Mouse (Mus musculus) forebrain, embryonic 12.5 days (tissue): Measurements from ENCODE around the gene Slc1a5. TPM values are rescaled to one million over a fixed set of nuclear protein-coding genes. Genes with fewer than 3 reads are reported as not detected.
A peak's percentile ranks its signal among the peaks of the same experiment; 100 is the strongest.

Experiments
- ATAC-seq: fragments of 200-750 bp; cut with Nextera tagmentation; 2 replicates; pipeline ENCODE4 v1.8.0; 2017; ENCODE audit warnings: moderate TSS enrichment; ENCODE audit not compliant: low FRiP score
- H3K27ac ChIP-seq: fragments of 300-500 bp; sonication (generic); 2 replicates; pipeline ENCODE4 v1.5.1; 2016; ENCODE audit warnings: mild to moderate bottlenecking
- H3K27me3 ChIP-seq: fragments of 300-500 bp; sonication (generic); 2 replicates; pipeline ENCODE4 v1.6.1; 2016; ENCODE audit warnings: mild to moderate bottlenecking
- H3K36me3 ChIP-seq: fragments of 300-500 bp; sonication (generic); replicated peaks from 2 replicates; pipeline ENCODE4 v1.6.1; 2016; ENCODE audit warnings: mild to moderate bottlenecking
- H3K4me1 ChIP-seq: fragments of 300-500 bp; sonication (generic); 2 replicates; pipeline ENCODE4 v1.6.1; 2016
- H3K4me2 ChIP-seq: fragments of 300-500 bp; sonication (generic); 2 replicates; pipeline ENCODE4 v1.6.1; 2016; ENCODE audit warnings: mild to moderate bottlenecking, moderate library complexity
- H3K4me3 ChIP-seq: fragments of 300-500 bp; sonication (generic); replicated peaks from 2 replicates; pipeline ENCODE4 v1.5.1; 2016; ENCODE audit warnings: mild to moderate bottlenecking
- H3K9ac ChIP-seq: fragments of 300-500 bp; sonication (generic); 2 replicates; pipeline ENCODE4 v1.6.1; 2016; ENCODE audit warnings: mild to moderate bottlenecking
- H3K9me3 ChIP-seq: fragments of 300-500 bp; sonication (generic); 2 replicates; pipeline ENCODE4 v1.6.1; 2016
- WGBS: fragments of 180-500 bp; shearing (Covaris S2); methylation state at CpG from one replicate; pipeline ENCODE4 v1.1.7; 2016; 5-methylcytosine and 5-hydroxymethylcytosine counted together
- polyA plus RNA-seq: library from polyadenylated mRNA; unstranded; fragments of >200 nt; fragmentation: Nextera tagmentation; extraction: Ambion mirVana; gene quantifications from 2 replicates; pipeline ENCODE4 v1.2.1, GENCODE M21; 2016

The Slc1a5 gene
- polyA plus RNA-seq, 1 experiment from 2014 or later, result 32.0 TPM

GRCm38 (mm10) chr7:16825785-16826184 lies 44.6 kb downstream of the Slc1a5 start:
- H3K27me3 ChIP-seq, result no peaks in the 10 kb centered on the region
- no peak overlapping the region for H3K9ac ChIP-seq
- peaks cover 11% of the 10 kb centered on the region; the same call in 1 of the 2 replicates for H3K4me1 ChIP-seq
- 84% methylated on average over 10 of the region's 10 CpGs for WGBS
- no peak overlapping the region for H3K4me3 ChIP-seq
- H3K9me3 ChIP-seq, result no peaks in the 10 kb centered on the region
- ATAC-seq, result no peak
- no peak overlapping the region for H3K27ac ChIP-seq
- no peak overlapping the region for H3K4me2 ChIP-seq
- peaks cover 84% of the 10 kb centered on the region for H3K36me3 ChIP-seq

GRCm38 (mm10) chr7:16826571-16826970 lies 45.4 kb downstream of the Slc1a5 start:
- Histone ChIP-seq H3K36me3 (peaks cover 92% of the 10 kb centered on the region), H3K4me3 (no peak overlapping the region), H3K4me2 (no peak overlapping the region), H3K9ac (no peak overlapping the region), H3K4me1 (0 out of 2 replicates have a peak, but pooled peaks cover 5% of the 10 kb centered on the region), H3K27ac (no peak overlapping the region), H3K9me3 (no peaks in the 10 kb centered on the region), H3K27me3 (no peaks in the 10 kb centered on the region)
- WGBS, result 90% methylated on average over 5 of the region's 5 CpGs
- ATAC-seq, result no peak

GRCm38 (mm10) chr7:16827274-16827673 lies 46.1 kb downstream of the Slc1a5 start:
- Histone ChIP-seq H3K4me2 (no peak overlapping the region), H3K9ac (no peak overlapping the region), H3K4me1 (0 out of 2 replicates have a peak, but pooled peaks cover 2% of the 10 kb centered on the region), H3K36me3 (peaks cover 98% of the 10 kb centered on the region), H3K27ac (no peak overlapping the region), H3K4me3 (no peak overlapping the region), H3K27me3 (no peaks in the 10 kb centered on the region), H3K9me3 (no peaks in the 10 kb centered on the region)
- 90% methylated on average over 4 of the region's 4 CpGs for WGBS
- no peak for ATAC-seq

GRCm38 (mm10) chr7:16830449-16830848 lies 49.3 kb downstream of the Slc1a5 start:
- Histone ChIP-seq H3K4me2 (no peak overlapping the region), H3K27me3 (no peaks in the 10 kb centered on the region), H3K36me3 (peaks cover 100% of the 10 kb centered on the region), H3K4me1 (no peaks in the 10 kb centered on the region), H3K27ac (no peak overlapping the region), H3K4me3 (no peak overlapping the region), H3K9me3 (no peaks in the 10 kb centered on the region), H3K9ac (no peak overlapping the region)
- ATAC-seq, result no peak
- 88% methylated on average over 9 of the region's 9 CpGs for WGBS

- Histone ChIP-seq H3K4me3 (no peak overlapping the region), H3K4me1 (peaks cover 5% of the 10 kb centered on the region; the same call in 1 of the 2 replicates), H3K36me3 (peaks cover 78% of the 10 kb centered on the region), H3K4me2 (no peak overlapping the region), H3K27me3 (no peaks in the 10 kb centered on the region), H3K9ac (no peak overlapping the region), H3K9me3 (no peaks in the 10 kb centered on the region), H3K27ac (no peak overlapping the region)
- 92% methylated on average over 18 of the region's 18 CpGs for WGBS
- no peak for ATAC-seq
These were observed 57.0 kb downstream of the Slc1a5 start for GRCm38 (mm10) chr7:16837916-16838803.

GRCm38 (mm10) chr7:16838804-16839426 lies 57.8 kb downstream of the Slc1a5 start:
- Histone ChIP-seq H3K4me2 (no peak overlapping the region), H3K4me3 (no peak overlapping the region), H3K9ac (no peak overlapping the region; the same call in 1 of the 2 replicates), H3K27ac (no peak overlapping the region), H3K9me3 (no peaks in the 10 kb centered on the region), H3K4me1 (peaks cover 12% of the 10 kb centered on the region), H3K36me3 (peaks cover 71% of the 10 kb centered on the region), H3K27me3 (0 out of 2 replicates have a peak, but pooled peaks cover 2% of the 10 kb centered on the region)
- ATAC-seq, result no peak
- 81% methylated on average over 6 of the region's 6 CpGs for WGBS

- H3K9ac ChIP-seq, result no peak overlapping the region
- 95% methylated on average over 12 of the region's 12 CpGs for WGBS
- 0 out of 2 replicates have a peak, but pooled peaks cover 5% of the 10 kb centered on the region for H3K27me3 ChIP-seq
- no peak overlapping the region for H3K27ac ChIP-seq
- no peaks in the 10 kb centered on the region for H3K9me3 ChIP-seq
- no peak overlapping the region for H3K4me2 ChIP-seq
- peaks cover 19% of the 10 kb centered on the region for H3K4me1 ChIP-seq
- no peak overlapping the region for H3K4me3 ChIP-seq
- H3K36me3 ChIP-seq, result peaks cover 64% of the 10 kb centered on the region
- no peak for ATAC-seq
These were observed 58.4 kb downstream of the Slc1a5 start for GRCm38 (mm10) chr7:16839427-16840108.

GRCm38 (mm10) chr7:16840109-16840491 lies 59.0 kb downstream of the Slc1a5 start:
- H3K9me3 ChIP-seq, result no peaks in the 10 kb centered on the region
- H3K4me3 ChIP-seq, result no peak overlapping the region
- no peak overlapping the region for H3K27ac ChIP-seq
- H3K27me3 ChIP-seq, result 0 out of 2 replicates have a peak, but pooled peaks cover 5% of the 10 kb centered on the region
- peaks cover 59% of the 10 kb centered on the region for H3K36me3 ChIP-seq
- 93% methylated on average over 2 of the region's 2 CpGs for WGBS
- H3K4me2 ChIP-seq, result no peak overlapping the region
- H3K9ac ChIP-seq, result no peak overlapping the region
- no peak for ATAC-seq
- peaks cover 24% of the 10 kb centered on the region for H3K4me1 ChIP-seq

GRCm38 (mm10) chr7:16841078-16841477 lies 59.9 kb downstream of the Slc1a5 start:
- 0 out of 2 replicates have a peak, but pooled peaks cover 5% of the 10 kb centered on the region for H3K27me3 ChIP-seq
- WGBS, result 79% methylated on average over 4 of the region's 4 CpGs
- H3K27ac ChIP-seq, result no peak overlapping the region
- peaks cover 32% of the 10 kb centered on the region for H3K4me1 ChIP-seq
- no peak overlapping the region for H3K4me3 ChIP-seq
- no peak for ATAC-seq
- H3K9ac ChIP-seq, result no peak overlapping the region
- H3K9me3 ChIP-seq, result no peaks in the 10 kb centered on the region
- peaks cover 51% of the 10 kb centered on the region for H3K36me3 ChIP-seq
- no peak overlapping the region for H3K4me2 ChIP-seq

GRCm38 (mm10) chr7:16841561-16842560 lies 60.7 kb downstream of the Slc1a5 start:
- Histone ChIP-seq H3K9me3 (no peaks in the 10 kb centered on the region), H3K27ac (peak overlapping the region; percentile 47), H3K4me1 (peaks cover 32% of the 10 kb centered on the region), H3K4me2 (peak overlapping the region; percentile 89), H3K36me3 (peaks cover 48% of the 10 kb centered on the region), H3K27me3 (0 out of 2 replicates have a peak, but pooled peaks cover 5% of the 10 kb centered on the region), H3K9ac (peak overlapping the region; percentile 78), H3K4me3 (peak overlapping the region; percentile 63)
- ATAC-seq, result peak; percentile 2; the same call in 1 of the 2 replicates
- WGBS, result 49% methylated on average over 11 of the region's 11 CpGs

- Histone ChIP-seq H3K9ac (peak within 1 kb of the TSS; percentile 78), H3K4me2 (peak within 1 kb of the TSS; percentile 89), H3K27me3 (0 out of 2 replicates have a peak, but pooled peaks cover 5% of the 10 kb centered on the region), H3K4me3 (peak within 1 kb of the TSS; percentile 63), H3K27ac (peak within 1 kb of the TSS; percentile 47), H3K36me3 (peaks cover 40% of the 10 kb centered on the region), H3K4me1 (peaks cover 32% of the 10 kb centered on the region), H3K9me3 (no peaks in the 10 kb centered on the region)
- WGBS, result under 1% methylated on average over 31 of the region's 32 CpGs
- peak; percentile 92 for ATAC-seq
These were observed 61.5 kb downstream of the Slc1a5 start, which contains the start of gene Prkd2 for GRCm38 (mm10) chr7:16842645-16843063. Gene Prkd2 (plus strand): TSS chr7:16842902.
